Mouse (Mus musculus): Measurements from ENCODE around the gene Ttll1. TPM values are rescaled to one million over a fixed set of nuclear protein-coding genes. Genes with fewer than 3 reads are reported as not detected.

Ttll1 gene
- total and polyA plus RNA-seq, 2 experiments from 2014 or later: 10.7 to 25.7 TPM

- H3K27me3 ChIP-seq (ENCODE audit: control insufficient read depth, insufficient read depth, low read length): no peaks in the 10 kb centered on the region
- TF ChIP-seq EP300 (IDR thresholded peaks at IDR 0.05; ENCODE audit: low read depth): no peak
- no peak for TF ChIP-seq CTCF (IDR thresholded peaks at IDR 0.05; ENCODE audit: low read depth)
- WGBS: 31% methylated on average over 6 of the region's 6 CpGs
- H3K4me2 ChIP-seq (ENCODE audit: low read depth, low read length): no peak overlapping the region
- peak overlapping the region; percentile 87 for H3K27ac ChIP-seq (ENCODE audit: low read depth)
- no peaks in the 10 kb centered on the region for H3K36me3 ChIP-seq (replicated peaks; ENCODE audit: control insufficient read depth, insufficient read depth, low read length)
- no peak overlapping the region for H3K9ac ChIP-seq (replicated peaks; ENCODE audit: low read depth, low read length)
- H3K4me1 ChIP-seq (ENCODE audit: control insufficient read depth, insufficient read depth): peaks cover 90% of the 10 kb centered on the region
- DNase-seq (ENCODE audit: low spot score): no peak
- no peak for ATAC-seq (ENCODE audit: insufficient read depth, low read depth)
- H3K4me3 ChIP-seq (ENCODE audit: low read depth, low read length): no peak overlapping the region
- H3K9me3 ChIP-seq (replicated peaks; ENCODE audit: control insufficient read depth, low read length): no peaks in the 10 kb centered on the region
Observed at GRCm38 (mm10) chr15:83444425-83444824, 66.3 kb downstream of the Ttll1 start.

GRCm38 (mm10) chr15:83442495-83443037, 68.1 kb downstream of the Ttll1 start:
- Histone ChIP-seq H3K27me3 (ENCODE audit: control insufficient read depth, insufficient read depth, low read length) (no peaks in the 10 kb centered on the region), H3K9ac (replicated peaks; ENCODE audit: low read depth, low read length) (no peak overlapping the region), H3K4me2 (ENCODE audit: low read depth, low read length) (no peak overlapping the region), H3K27ac (ENCODE audit: low read depth) (peak overlapping the region; percentile 45), H3K4me3 (ENCODE audit: low read depth, low read length) (no peak overlapping the region), H3K36me3 (replicated peaks; ENCODE audit: control insufficient read depth, insufficient read depth, low read length) (no peaks in the 10 kb centered on the region), H3K4me1 (ENCODE audit: control insufficient read depth, insufficient read depth) (peaks cover 76% of the 10 kb centered on the region), H3K9me3 (replicated peaks; ENCODE audit: control insufficient read depth, low read length) (no peaks in the 10 kb centered on the region)
- TF ChIP-seq CTCF (IDR thresholded peaks at IDR 0.05; ENCODE audit: low read depth) (no peak), EP300 (IDR thresholded peaks at IDR 0.05; ENCODE audit: low read depth) (no peak)
- WGBS: 76% methylated on average over 4 of the region's 4 CpGs
- ATAC-seq (ENCODE audit: insufficient read depth, low read depth): no peak
- no peak for DNase-seq (ENCODE audit: low spot score)

DNA sequence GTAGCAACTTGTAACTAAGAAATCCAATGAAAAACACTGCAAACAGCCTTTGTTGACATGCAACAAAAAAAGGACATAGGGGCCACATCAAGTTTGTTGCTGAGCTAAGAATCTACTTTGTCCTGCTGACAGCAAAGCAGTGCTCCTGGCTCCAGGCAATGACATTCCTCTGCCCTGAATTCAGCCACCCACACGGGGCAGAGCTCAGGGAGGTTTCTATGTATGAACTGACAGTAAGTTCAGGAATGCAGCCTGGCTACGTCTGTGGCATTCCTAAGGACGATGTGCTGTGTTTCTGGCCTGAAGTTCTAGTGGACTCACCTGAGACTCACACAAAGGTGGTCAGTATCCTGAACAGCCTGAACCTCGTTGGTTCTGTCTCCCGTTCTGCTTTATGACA, 70.0 kb downstream of the Ttll1 start:
- 40% methylated on average over 5 of the region's 5 CpGs for WGBS
- Histone ChIP-seq H3K36me3 (replicated peaks; ENCODE audit: control insufficient read depth, insufficient read depth, low read length) (no peaks in the 10 kb centered on the region), H3K4me3 (ENCODE audit: low read depth, low read length) (no peak overlapping the region), H3K9me3 (replicated peaks; ENCODE audit: control insufficient read depth, low read length) (no peaks in the 10 kb centered on the region), H3K4me1 (ENCODE audit: control insufficient read depth, insufficient read depth) (peaks cover 59% of the 10 kb centered on the region), H3K27me3 (ENCODE audit: control insufficient read depth, insufficient read depth, low read length) (no peaks in the 10 kb centered on the region), H3K9ac (replicated peaks; ENCODE audit: low read depth, low read length) (no peak overlapping the region), H3K27ac (ENCODE audit: low read depth) (peak overlapping the region; percentile 69), H3K4me2 (ENCODE audit: low read depth, low read length) (0 out of 2 replicates have a peak overlapping the region, but pooled peaks have one; percentile 11)
- TF ChIP-seq CTCF (IDR thresholded peaks at IDR 0.05; ENCODE audit: low read depth) (no peak), EP300 (IDR thresholded peaks at IDR 0.05; ENCODE audit: low read depth) (no peak)
- peak; percentile 59; the same call in 1 of the 2 replicates for ATAC-seq (ENCODE audit: insufficient read depth, low read depth)
- DNase-seq (ENCODE audit: low spot score): no peak

- Histone ChIP-seq H3K4me3 (ENCODE audit: low read depth, low read length) (no peak overlapping the region), H3K4me1 (ENCODE audit: control insufficient read depth, insufficient read depth) (peaks cover 49% of the 10 kb centered on the region), H3K9ac (replicated peaks; ENCODE audit: low read depth, low read length) (no peak overlapping the region), H3K4me2 (ENCODE audit: low read depth, low read length) (no peak overlapping the region), H3K27me3 (ENCODE audit: control insufficient read depth, insufficient read depth, low read length) (no peaks in the 10 kb centered on the region), H3K36me3 (replicated peaks; ENCODE audit: control insufficient read depth, insufficient read depth, low read length) (no peaks in the 10 kb centered on the region), H3K9me3 (replicated peaks; ENCODE audit: control insufficient read depth, low read length) (no peaks in the 10 kb centered on the region), H3K27ac (ENCODE audit: low read depth) (no peak overlapping the region)
- WGBS: 85% methylated on average over 9 of the region's 9 CpGs
- no peak for DNase-seq (ENCODE audit: low spot score)
- ATAC-seq (ENCODE audit: insufficient read depth, low read depth): no peak
- TF ChIP-seq CTCF (IDR thresholded peaks at IDR 0.05; ENCODE audit: low read depth) (no peak), EP300 (IDR thresholded peaks at IDR 0.05; ENCODE audit: low read depth) (no peak)
Observed at GRCm38 (mm10) chr15:83436541-83436940, 74.2 kb downstream of the Ttll1 start.

- WGBS: 66% methylated on average over 8 of the region's 8 CpGs
- no peak overlapping the region for H3K9ac ChIP-seq (replicated peaks; ENCODE audit: low read depth, low read length)
- TF ChIP-seq EP300 (IDR thresholded peaks at IDR 0.05; ENCODE audit: low read depth) (no peak), CTCF (IDR thresholded peaks at IDR 0.05; ENCODE audit: low read depth) (no peak)
- H3K27ac ChIP-seq (ENCODE audit: low read depth): no peak overlapping the region
- H3K27me3 ChIP-seq (ENCODE audit: control insufficient read depth, insufficient read depth, low read length): no peaks in the 10 kb centered on the region
- no peak overlapping the region for H3K4me3 ChIP-seq (ENCODE audit: low read depth, low read length)
- ATAC-seq (ENCODE audit: insufficient read depth, low read depth): no peak
- no peaks in the 10 kb centered on the region for H3K36me3 ChIP-seq (replicated peaks; ENCODE audit: control insufficient read depth, insufficient read depth, low read length)
- DNase-seq (ENCODE audit: low spot score): no peak
- H3K9me3 ChIP-seq (replicated peaks; ENCODE audit: control insufficient read depth, low read length): no peaks in the 10 kb centered on the region
- peaks cover 49% of the 10 kb centered on the region for H3K4me1 ChIP-seq (ENCODE audit: control insufficient read depth, insufficient read depth)
- no peak overlapping the region for H3K4me2 ChIP-seq (ENCODE audit: low read depth, low read length)
Observed at GRCm38 (mm10) chr15:83435324-83436090, 75.2 kb downstream of the Ttll1 start.

All from heart, postnatal 0 days (tissue).